Mouse (Mus musculus): ENCODE measurements around the gene Ccnd2. TPM values are rescaled to one million over a fixed set of nuclear protein-coding genes. Genes with fewer than 3 reads are reported as not detected.

Ccnd2 gene
- polyA plus RNA-seq, 1 experiment from 2014 or later, result 270 TPM

DNA sequence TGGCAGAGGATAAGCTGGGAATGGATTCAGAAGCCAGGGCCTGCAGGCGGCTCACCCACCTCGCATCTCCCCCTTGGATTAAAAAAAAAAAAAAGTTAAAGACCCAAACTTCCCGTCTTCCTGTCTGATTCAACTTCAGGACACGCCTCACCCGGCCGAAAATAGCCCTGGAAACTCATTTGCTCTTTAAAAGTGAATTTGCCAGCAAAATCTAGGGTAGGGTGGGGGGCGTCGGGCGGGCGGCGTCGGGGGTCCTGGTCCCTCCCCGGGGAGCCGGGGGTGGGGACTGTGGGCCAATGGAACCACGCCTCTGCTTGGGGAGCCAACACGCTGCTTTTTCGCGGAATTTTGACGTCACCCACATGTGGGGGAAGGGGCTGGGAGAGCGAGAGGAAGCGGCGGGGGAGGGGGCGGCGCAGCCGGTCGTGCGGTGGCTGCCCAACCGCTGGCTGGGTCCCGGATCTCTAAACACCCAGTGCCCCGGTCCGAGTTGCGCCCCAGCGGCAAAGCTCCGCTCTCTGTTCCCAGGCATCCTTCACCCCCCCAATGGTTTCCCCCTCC lies 2.8 kb upstream of the Ccnd2 start:
- H3K36me3 ChIP-seq, result no peaks in the 10 kb centered on the region
- peaks cover 60% of the 10 kb centered on the region for H3K4me1 ChIP-seq (replicated peaks)
- H3K9me3 ChIP-seq, result no peaks in the 10 kb centered on the region
- peak overlapping the region; percentile 35 for H3K4me3 ChIP-seq
- under 1% methylated on average over 34 of the region's 34 CpGs for WGBS
- H3K27ac ChIP-seq, result no peak overlapping the region
- ATAC-seq (ENCODE audit: low FRiP score), result no peak
- peaks cover 75% of the 10 kb centered on the region for H3K27me3 ChIP-seq
- H3K9ac ChIP-seq, result peak overlapping the region; percentile 51
- peak overlapping the region; percentile 74 for H3K4me2 ChIP-seq

- H3K4me3 ChIP-seq, result peak overlapping the region; percentile 35
- WGBS, result 1% methylated on average over 30 of the region's 30 CpGs
- peaks cover 81% of the 10 kb centered on the region for H3K27me3 ChIP-seq
- H3K4me1 ChIP-seq (replicated peaks), result peaks cover 66% of the 10 kb centered on the region
- H3K36me3 ChIP-seq, result no peaks in the 10 kb centered on the region
- 0 out of 2 replicates have a peak overlapping the region, but pooled peaks have one; percentile 39 for H3K9ac ChIP-seq
- peak overlapping the region; percentile 74 for H3K4me2 ChIP-seq
- ATAC-seq (ENCODE audit: low FRiP score), result no peak
- no peak overlapping the region for H3K27ac ChIP-seq
- H3K9me3 ChIP-seq, result no peaks in the 10 kb centered on the region
Observed at GRCm38 (mm10) chr6:127153972-127154707, 2.1 kb upstream of the Ccnd2 start.

- Histone ChIP-seq H3K9ac (no peak overlapping the region), H3K4me1 (replicated peaks) (peaks cover 73% of the 10 kb centered on the region), H3K27ac (no peak overlapping the region), H3K4me3 (peak overlapping the region; percentile 47), H3K9me3 (no peaks in the 10 kb centered on the region), H3K27me3 (peaks cover 84% of the 10 kb centered on the region), H3K4me2 (peak overlapping the region; percentile 74), H3K36me3 (no peaks in the 10 kb centered on the region)
- under 1% methylated on average over 28 of the region's 28 CpGs for WGBS
- no peak for ATAC-seq (ENCODE audit: low FRiP score)
Observed at GRCm38 (mm10) chr6:127153296-127153800, 1.4 kb upstream of the Ccnd2 start.

GRCm38 (mm10) chr6:127151565-127152105 lies 358 bp downstream of the Ccnd2 start:
- ATAC-seq (ENCODE audit: low FRiP score), result no peak
- WGBS, result 0% methylated on average over 27 of the region's 29 CpGs
- Histone ChIP-seq H3K9ac (peak overlapping the region; percentile 55), H3K4me3 (peak overlapping the region; percentile 47), H3K4me1 (replicated peaks) (peaks cover 73% of the 10 kb centered on the region), H3K27me3 (peaks cover 75% of the 10 kb centered on the region), H3K4me2 (peak overlapping the region; percentile 74), H3K36me3 (no peaks in the 10 kb centered on the region), H3K9me3 (no peaks in the 10 kb centered on the region), H3K27ac (peak overlapping the region; percentile 40; the same call in 1 of the 2 replicates)

DNA sequence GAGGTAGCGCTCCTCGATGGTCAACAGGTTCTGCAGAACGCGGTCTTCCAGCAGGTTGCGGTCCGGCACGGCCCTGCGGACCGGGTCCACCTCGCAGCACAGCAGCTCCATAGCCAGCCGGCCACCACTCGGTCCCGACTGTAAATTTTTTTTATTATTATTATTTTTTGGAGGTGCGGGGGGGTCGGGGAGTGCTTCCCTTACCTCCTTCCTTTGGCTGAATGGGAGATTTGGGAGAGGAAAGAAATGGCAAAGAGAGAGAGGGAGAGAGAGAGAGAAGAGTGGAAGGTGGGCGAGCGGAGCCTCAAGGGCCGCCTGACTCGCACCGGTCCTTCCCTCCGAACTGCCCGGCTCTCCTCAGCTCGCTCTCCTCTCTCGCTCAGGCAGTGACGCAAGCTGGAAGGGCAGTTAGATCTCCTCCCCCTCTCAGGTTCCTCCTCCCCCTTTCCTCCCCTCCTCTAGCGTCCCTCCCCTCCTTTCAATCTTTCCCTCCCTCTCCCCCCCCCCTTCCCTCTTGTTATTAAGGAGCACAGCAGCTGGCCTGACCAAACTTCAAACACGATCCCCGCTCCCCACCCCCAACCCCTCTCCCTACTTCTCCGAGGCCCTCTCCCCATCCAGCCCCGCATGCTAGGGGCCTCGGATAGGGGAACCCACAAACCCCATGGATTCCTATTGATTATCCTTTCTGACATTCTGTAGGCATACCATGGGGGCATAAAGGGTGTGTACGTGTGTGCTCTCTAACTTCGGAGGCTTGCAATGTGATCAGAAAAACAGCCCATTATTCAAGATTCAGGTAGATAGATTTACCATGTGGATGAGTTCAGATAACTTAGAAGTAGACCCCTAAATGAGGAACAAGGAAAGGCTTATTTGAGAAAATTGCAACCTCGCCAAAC lies 1.1 kb downstream of the Ccnd2 start:
- peaks cover 73% of the 10 kb centered on the region for H3K27me3 ChIP-seq
- peak; percentile 34 for ATAC-seq (ENCODE audit: low FRiP score)

GRCm38 (mm10) chr6:127149944-127150662 lies 1.9 kb downstream of the Ccnd2 start:
- ATAC-seq (ENCODE audit: low FRiP score), result no peak
- Histone ChIP-seq H3K36me3 (no peaks in the 10 kb centered on the region), H3K9me3 (no peaks in the 10 kb centered on the region), H3K9ac (peak overlapping the region; percentile 77), H3K4me3 (peak overlapping the region; percentile 47), H3K4me1 (replicated peaks) (peaks cover 67% of the 10 kb centered on the region), H3K27me3 (peaks cover 65% of the 10 kb centered on the region), H3K4me2 (peak overlapping the region; percentile 74), H3K27ac (0 out of 2 replicates have a peak overlapping the region, but pooled peaks have one; percentile 4)
- WGBS, result under 1% methylated on average over 38 of the region's 38 CpGs

More for the DNA sequence above, 1.1 kb downstream of the Ccnd2 start:
- no peaks in the 10 kb centered on the region for H3K36me3 ChIP-seq
- under 1% methylated on average over 31 of the region's 34 CpGs for WGBS
- peak overlapping the region; percentile 47 for H3K4me3 ChIP-seq
- peak overlapping the region; percentile 77 for H3K9ac ChIP-seq
- H3K4me1 ChIP-seq (replicated peaks), result peaks cover 73% of the 10 kb centered on the region
- 0 out of 2 replicates have a peak overlapping the region, but pooled peaks have one; percentile 40 for H3K27ac ChIP-seq
- H3K4me2 ChIP-seq, result peak overlapping the region; percentile 74
- H3K9me3 ChIP-seq, result no peaks in the 10 kb centered on the region

DNA sequence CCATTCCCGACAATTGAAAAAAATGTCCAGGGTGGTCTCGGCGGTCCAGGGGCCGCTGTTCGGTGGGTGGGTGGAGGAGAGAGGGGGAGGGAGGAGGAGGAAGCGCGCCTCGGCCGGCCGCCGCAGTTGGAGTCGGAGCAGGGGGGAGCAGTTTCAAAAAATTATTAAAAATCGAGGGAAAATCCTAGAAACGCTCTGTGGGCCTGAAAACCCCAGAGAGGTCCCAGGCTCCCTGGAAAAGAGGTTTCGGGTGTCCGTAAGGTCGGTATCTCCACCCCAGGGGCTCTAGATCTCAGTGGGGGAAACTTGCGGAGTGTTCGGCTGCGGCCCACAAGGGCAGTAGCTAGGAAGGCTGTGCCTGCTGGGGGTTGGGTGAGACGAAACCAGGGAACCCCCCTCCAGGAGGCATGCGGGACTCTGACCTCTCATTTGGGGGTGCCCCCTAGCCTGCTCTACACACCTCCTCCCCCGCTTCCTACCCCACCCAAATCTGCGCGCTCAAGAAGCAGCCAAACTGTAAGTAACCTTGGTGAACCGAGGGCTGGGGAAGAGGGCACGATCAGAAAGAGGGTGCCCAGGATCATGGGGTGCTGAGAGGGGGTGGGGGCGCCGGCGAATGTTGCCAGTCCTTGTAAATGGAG lies 2.6 kb downstream of the Ccnd2 start:
- Histone ChIP-seq H3K36me3 (no peaks in the 10 kb centered on the region), H3K9ac (peak overlapping the region; percentile 77), H3K27ac (no peak overlapping the region), H3K27me3 (peaks cover 59% of the 10 kb centered on the region), H3K4me3 (peak overlapping the region; percentile 47), H3K4me2 (peak overlapping the region; percentile 74), H3K4me1 (replicated peaks) (peaks cover 60% of the 10 kb centered on the region), H3K9me3 (no peaks in the 10 kb centered on the region)
- under 1% methylated on average over 30 of the region's 30 CpGs for WGBS
- no peak for ATAC-seq (ENCODE audit: low FRiP score)

- Histone ChIP-seq H3K9ac (peak overlapping the region; percentile 77), H3K9me3 (no peaks in the 10 kb centered on the region), H3K36me3 (no peaks in the 10 kb centered on the region), H3K4me3 (peak overlapping the region; percentile 47), H3K27me3 (peaks cover 52% of the 10 kb centered on the region), H3K4me2 (peak overlapping the region; percentile 74), H3K27ac (no peak overlapping the region), H3K4me1 (replicated peaks) (peaks cover 53% of the 10 kb centered on the region)
- no peak for ATAC-seq (ENCODE audit: low FRiP score)
- WGBS, result 3% methylated on average over 20 of the region's 20 CpGs
Observed at GRCm38 (mm10) chr6:127148526-127149302, 3.3 kb downstream of the Ccnd2 start.

DNA sequence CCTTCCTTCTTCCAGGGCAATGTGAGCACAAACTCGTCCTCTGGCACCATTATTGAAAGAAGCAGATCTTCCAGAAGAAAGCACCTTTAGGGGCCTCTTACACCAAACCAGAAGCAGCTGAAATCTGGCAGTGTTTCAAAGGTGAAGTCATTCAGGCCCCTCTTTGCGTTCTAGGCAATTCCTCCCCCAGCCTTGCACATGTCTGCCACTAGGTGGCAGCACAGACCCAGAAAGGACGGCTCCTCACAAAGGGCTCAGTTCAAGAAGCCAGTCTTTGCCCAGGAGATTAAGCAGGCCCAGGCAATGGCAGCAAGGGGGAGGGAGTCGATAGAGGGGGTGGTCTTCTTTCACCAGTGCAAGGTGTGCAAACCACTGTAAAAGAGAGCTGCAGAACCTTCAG lies 4.3 kb downstream of the Ccnd2 start:
- H3K9ac ChIP-seq, result no peak overlapping the region
- H3K9me3 ChIP-seq, result no peaks in the 10 kb centered on the region
- H3K27ac ChIP-seq, result no peak overlapping the region
- no peaks in the 10 kb centered on the region for H3K36me3 ChIP-seq
- ATAC-seq (ENCODE audit: low FRiP score), result 0 out of 2 replicates have a peak, but pooled peaks have one; percentile 6
- peaks cover 42% of the 10 kb centered on the region for H3K4me1 ChIP-seq (replicated peaks)
- H3K4me2 ChIP-seq, result no peak overlapping the region
- peaks cover 42% of the 10 kb centered on the region for H3K27me3 ChIP-seq
- WGBS, result under 1% methylated on average over 4 of the region's 4 CpGs
- no peak overlapping the region for H3K4me3 ChIP-seq

- no peak overlapping the region for H3K4me2 ChIP-seq
- H3K4me1 ChIP-seq (replicated peaks), result peaks cover 30% of the 10 kb centered on the region
- H3K9me3 ChIP-seq, result no peaks in the 10 kb centered on the region
- H3K27me3 ChIP-seq, result peaks cover 29% of the 10 kb centered on the region
- no peak for ATAC-seq (ENCODE audit: low FRiP score)
- H3K9ac ChIP-seq, result no peak overlapping the region
- H3K4me3 ChIP-seq, result no peak overlapping the region
- WGBS, result 89% methylated on average over 3 of the region's 3 CpGs
- no peak overlapping the region for H3K27ac ChIP-seq
- no peaks in the 10 kb centered on the region for H3K36me3 ChIP-seq
Observed at GRCm38 (mm10) chr6:127146322-127146947, 5.6 kb downstream of the Ccnd2 start.

All from hindbrain, embryonic 13.5 days (tissue).